Mouse (Mus musculus) megakaryocyte, embryonic 14.5 days (primary cell): ENCODE measurements around the gene Pfdn4.

Source experiments
- FLI1 ChIP-seq: IDR thresholded peaks from 2 replicates; pipeline ENCODE4 v1.6.1; 2012; ENCODE audit warnings: low read length, inconsistent platforms, mixed read lengths
- GATA1 ChIP-seq: IDR thresholded peaks from 3 replicates; pipeline ENCODE4 v1.6.1; 2012; ENCODE audit warnings: mixed read lengths, low read length, inconsistent platforms, borderline replicate concordance

DNA sequence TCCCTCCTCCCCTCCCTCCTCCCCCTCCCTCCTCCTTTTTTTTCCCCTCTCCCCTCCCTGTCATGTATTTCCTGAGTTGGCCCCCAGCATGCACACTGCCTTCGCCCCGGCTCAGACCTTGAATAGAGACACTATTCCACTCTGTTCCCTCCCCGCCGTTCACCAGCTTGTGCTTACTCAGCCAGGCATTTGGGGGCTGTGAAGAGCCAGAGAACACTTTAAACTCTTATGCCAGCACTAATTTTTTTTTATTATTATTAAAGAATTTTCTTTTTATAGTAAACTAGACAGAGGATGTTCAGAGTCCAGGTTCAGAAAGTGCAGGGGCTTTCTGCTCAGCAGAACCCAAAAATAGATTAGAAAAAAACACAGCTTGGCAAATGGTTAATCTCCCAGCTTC, 31.4 kb upstream of the Pfdn4 start:
- no peak for TF ChIP-seq GATA1
- TF ChIP-seq FLI1, result no peak
